ENCODE assay signal across 21 mouse cellular contexts in genomic region chr2:127387521-127387920, GRCm38 (mm10). TPM values are rescaled to one million over a fixed set of nuclear protein-coding genes. Genes with fewer than 3 reads are reported as not detected.
"Had no signal": no experiment of that assay in that cellular context is flagged by ENCODE, and none has a peak within 500 bp of the region (broad histone marks: within the 10 kb centered on the region; RNA-seq: fewer than 3 reads in every experiment).

No protein-coding gene starts in this region.

- H3K4me1 ChIP-seq: limb, embryonic 10.5 days; lung, embryonic 15.5 days; megakaryocyte, embryonic 14.5 days; midbrain, embryonic 15.5 days; neural tube, embryonic 12.5 days had no signal

- H3K9me3 ChIP-seq: limb, embryonic 10.5 days; liver, embryonic 13.5 days; lung, embryonic 15.5 days; megakaryocyte, embryonic 14.5 days; midbrain, embryonic 15.5 days; neural tube, embryonic 12.5 days had no signal

- H3K9ac ChIP-seq: liver, embryonic 13.5 days; liver, postnatal 0 days; lung, embryonic 15.5 days; midbrain, embryonic 15.5 days; neural tube, embryonic 12.5 days had no signal

- DNase-seq: kidney, postnatal 25 days; liver, embryonic 13.5 days; liver, postnatal 0 days; lung, postnatal 14 days; thymus, adult 2 months; thymus, postnatal 25 days had no signal

- H3K27ac ChIP-seq: left cerebral cortex, adult 2 months; limb, embryonic 10.5 days; liver, embryonic 13.5 days; lung, embryonic 15.5 days; macrophage; midbrain, embryonic 15.5 days; neural tube, embryonic 12.5 days had no signal

- H3K27me3 ChIP-seq: lung, embryonic 15.5 days; midbrain, embryonic 15.5 days; neural tube, embryonic 12.5 days had no signal

- H3K4me3 ChIP-seq: left cerebral cortex, adult 2 months; limb, embryonic 10.5 days; liver, embryonic 13.5 days; lung, embryonic 15.5 days; megakaryocyte, embryonic 14.5 days; midbrain, embryonic 15.5 days; neural tube, embryonic 12.5 days had no signal

- H3K36me3 ChIP-seq: limb, embryonic 10.5 days; liver, embryonic 13.5 days; lung, embryonic 15.5 days; midbrain, embryonic 15.5 days; neural tube, embryonic 12.5 days had no signal

RNA-seq across cellular contexts. Expression of gene Adra2b, which starts 24.5 kb away (rescaled TPM):
- total RNA-seq: monocyte, adult 5-6 weeks; neutrophil, adult 5-6 weeks had no signal
- polyA plus RNA-seq: macrophage had no signal

RNA-seq across cellular contexts. Expression of gene Gpat2, which starts 37.5 kb away (rescaled TPM):
- total RNA-seq: monocyte, adult 5-6 weeks; neutrophil, adult 5-6 weeks had no signal
- polyA plus RNA-seq: macrophage had no signal

RNA-seq across cellular contexts. Expression of gene Astl, which starts 49.1 kb away (rescaled TPM):
- total RNA-seq: layer of hippocampus, postnatal 25 days; left cerebral cortex, adult 2 months; left cerebral cortex, postnatal 14 days had no signal
- polyA plus RNA-seq: kidney, embryonic 14.5 days; liver, embryonic 13.5 days; liver, postnatal 0 days; lung, embryonic 15.5 days; macrophage; midbrain, embryonic 11.5 days; midbrain, embryonic 15.5 days; neural tube, embryonic 12.5 days; testis, adult 2 months; urinary bladder, adult 2 months had no signal
